Mouse (Mus musculus) ES-Bruce4 (cell line): ENCODE data around the gene Tubd1. TPM values are rescaled to one million over a fixed set of nuclear protein-coding genes. Genes with fewer than 3 reads are reported as not detected.

Source experiments
- H3K27ac ChIP-seq: 2 replicates; pipeline ENCODE4 v1.5.1; 2012; ENCODE audit warnings: low read length, inconsistent platforms; ENCODE audit not compliant: insufficient read depth
- H3K27me3 ChIP-seq: 2 replicates; pipeline ENCODE4 v1.6.1; 2012; ENCODE audit warnings: mild to moderate bottlenecking, low read length, inconsistent platforms; ENCODE audit not compliant: control insufficient read depth, poor library complexity, insufficient read depth, severe bottlenecking
- H3K36me3 ChIP-seq: 2 replicates; pipeline ENCODE4 v1.6.1; 2012; ENCODE audit warnings: inconsistent platforms, mild to moderate bottlenecking, low read length, moderate library complexity; ENCODE audit not compliant: control insufficient read depth, poor library complexity, insufficient read depth, severe bottlenecking
- H3K4me1 ChIP-seq: one replicate; pipeline ENCODE4 v1.8.1; 2011; ENCODE audit warnings: low read length; ENCODE audit not compliant: control insufficient read depth, insufficient read depth
- H3K4me3 ChIP-seq: 2 replicates; pipeline ENCODE4 v1.5.1; 2011; ENCODE audit warnings: low read depth, mild to moderate bottlenecking, low read length
- H3K9ac ChIP-seq: 2 replicates; pipeline ENCODE4 v1.6.1; 2012; ENCODE audit warnings: low read depth, mild to moderate bottlenecking, inconsistent platforms; ENCODE audit not compliant: poor library complexity, severe bottlenecking
- H3K9me3 ChIP-seq: replicated peaks from 2 replicates; pipeline ENCODE4 v1.6.1; 2012; ENCODE audit warnings: mild to moderate bottlenecking, low read length, inconsistent platforms; ENCODE audit not compliant: control insufficient read depth, poor library complexity, insufficient read depth, severe bottlenecking
- CTCF ChIP-seq: IDR thresholded peaks from one replicate; pipeline ENCODE4 v1.8.1; 2011; ENCODE audit warnings: low read depth, low read length
- EP300 ChIP-seq: IDR thresholded peaks from 2 replicates; pipeline ENCODE4 v1.6.1; 2011; ENCODE audit warnings: low read depth, low read length; ENCODE audit not compliant: insufficient read depth
- POLR2A ChIP-seq: IDR thresholded peaks from one replicate; pipeline ENCODE4 v1.8.1; 2011; ENCODE audit warnings: low read length; ENCODE audit not compliant: insufficient read depth
- polyA plus RNA-seq: library from polyadenylated mRNA; stranded (reverse); fragments of >200 nt; gene quantifications from 2 replicates; pipeline ENCODE4 v1.2.4, GENCODE M21; 2011; ENCODE audit warnings: low read depth; ENCODE audit not compliant: missing spikeins, insufficient read depth, insufficient read length

The Tubd1 gene
- polyA plus RNA-seq, 1 experiment: 9.7 TPM

- TF ChIP-seq EP300: no peak
- TF ChIP-seq CTCF: no peak
- no peak for TF ChIP-seq POLR2A
- no peak overlapping the region for H3K27ac ChIP-seq
- no peaks in the 10 kb centered on the region for H3K9me3 ChIP-seq
- peaks cover 4% of the 10 kb centered on the region; the same call in 1 of the 2 replicates for H3K36me3 ChIP-seq
- peaks cover 2% of the 10 kb centered on the region for H3K4me1 ChIP-seq
- H3K27me3 ChIP-seq: no peaks in the 10 kb centered on the region
- no peak overlapping the region for H3K4me3 ChIP-seq
- H3K9ac ChIP-seq: no peak overlapping the region
These were observed 48.7 kb downstream of the Tubd1 start for GRCm38 (mm10) chr11:86593443-86593842.

- TF ChIP-seq EP300: no peak
- no peak for TF ChIP-seq CTCF
- TF ChIP-seq POLR2A: no peak
- Histone ChIP-seq H3K27ac (no peak overlapping the region), H3K9ac (no peak overlapping the region), H3K4me1 (peaks cover 2% of the 10 kb centered on the region), H3K4me3 (no peak overlapping the region), H3K9me3 (no peaks in the 10 kb centered on the region), H3K27me3 (no peaks in the 10 kb centered on the region), H3K36me3 (peaks cover 4% of the 10 kb centered on the region; the same call in 1 of the 2 replicates)
These were observed 49.5 kb downstream of the Tubd1 start for GRCm38 (mm10) chr11:86594188-86594876.

DNA sequence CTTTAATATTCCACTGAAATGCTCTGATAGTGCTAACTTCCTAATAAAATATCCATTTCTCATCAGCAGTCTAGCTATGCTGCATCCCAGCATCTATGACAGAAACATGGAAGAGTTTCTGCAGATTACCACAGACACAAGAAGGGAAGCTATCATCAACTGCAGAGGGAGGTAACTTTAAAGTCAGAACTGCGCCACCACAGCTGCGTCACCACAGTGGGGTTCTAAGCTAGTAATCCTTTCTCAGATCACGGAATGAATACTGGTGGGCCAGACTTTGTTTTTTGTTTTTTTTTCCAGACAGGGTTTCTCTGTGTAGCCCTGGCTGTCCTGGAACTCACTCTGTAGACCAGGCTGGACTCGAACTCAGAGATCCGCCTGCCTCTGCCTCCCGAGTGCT lies 50.6 kb downstream of the Tubd1 start:
- TF ChIP-seq POLR2A (no peak), CTCF (no peak), EP300 (no peak)

DNA sequence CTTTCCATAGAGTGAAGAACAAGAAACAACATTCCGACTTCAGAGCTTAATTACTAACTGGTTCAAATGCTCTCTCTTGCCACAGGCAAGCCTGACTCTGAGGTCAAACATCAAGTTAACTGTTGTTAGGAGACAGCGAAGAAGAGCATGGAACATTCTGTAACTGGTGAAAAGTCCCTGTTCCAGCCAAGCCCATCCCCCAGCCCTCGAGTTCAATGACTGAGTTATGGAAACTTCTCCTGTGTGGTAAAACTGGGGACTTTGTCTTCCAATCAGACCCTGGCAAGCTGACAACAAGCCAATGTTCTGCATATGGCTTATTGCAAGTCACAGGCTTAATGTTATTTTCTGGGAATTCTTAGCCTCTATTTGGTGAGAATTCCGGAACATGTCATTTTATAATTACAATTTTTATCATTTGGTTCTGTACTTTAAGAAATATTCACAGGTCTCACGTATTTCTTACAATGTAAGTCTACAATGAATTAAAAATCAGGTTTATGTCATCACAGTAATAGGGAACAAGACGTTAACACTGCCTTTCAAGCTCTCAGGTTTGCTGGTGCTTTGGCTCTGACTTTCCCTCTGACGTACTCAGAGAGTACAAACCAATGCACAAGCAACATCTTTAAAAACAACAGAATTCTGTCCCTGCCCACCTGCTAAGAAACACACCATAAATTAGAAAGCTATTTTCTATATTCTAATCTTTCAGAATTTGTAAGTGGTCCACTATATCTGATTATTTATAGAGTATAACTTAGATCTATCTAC lies 51.6 kb downstream of the Tubd1 start:
- no peak overlapping the region for H3K27ac ChIP-seq
- H3K36me3 ChIP-seq: peaks cover 4% of the 10 kb centered on the region; the same call in 1 of the 2 replicates
- H3K4me1 ChIP-seq: no peaks in the 10 kb centered on the region
- no peak overlapping the region for H3K9ac ChIP-seq
- TF ChIP-seq POLR2A (no peak), CTCF (no peak), EP300 (no peak)
- no peaks in the 10 kb centered on the region for H3K9me3 ChIP-seq
- H3K27me3 ChIP-seq: no peaks in the 10 kb centered on the region
- no peak overlapping the region for H3K4me3 ChIP-seq

More for the DNA sequence above, 50.6 kb downstream of the Tubd1 start:
- peaks cover 2% of the 10 kb centered on the region for H3K4me1 ChIP-seq
- H3K36me3 ChIP-seq: peaks cover 4% of the 10 kb centered on the region; the same call in 1 of the 2 replicates
- no peak overlapping the region for H3K9ac ChIP-seq
- H3K9me3 ChIP-seq: no peaks in the 10 kb centered on the region
- no peak overlapping the region for H3K27ac ChIP-seq
- no peak overlapping the region for H3K4me3 ChIP-seq
- H3K27me3 ChIP-seq: no peaks in the 10 kb centered on the region

DNA sequence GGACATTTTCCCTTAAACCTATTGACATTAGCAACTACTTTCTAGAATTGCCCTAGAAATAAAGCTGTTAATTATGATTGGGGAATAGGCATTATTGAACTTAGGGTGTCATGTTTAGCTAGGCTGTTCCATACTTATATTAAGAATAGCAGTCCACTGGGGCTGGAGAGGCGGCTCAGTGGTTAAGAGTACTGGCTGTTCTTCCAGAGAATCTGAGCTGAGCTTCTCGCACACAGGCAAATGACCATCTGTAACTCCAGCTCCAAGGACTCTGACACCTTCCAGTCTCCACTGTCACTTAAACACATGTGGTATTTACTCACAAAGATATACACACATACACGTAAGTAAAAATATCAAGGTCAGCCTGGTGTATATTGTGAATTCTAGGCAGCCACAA lies 52.2 kb downstream of the Tubd1 start:
- Histone ChIP-seq H3K9me3 (no peaks in the 10 kb centered on the region), H3K27me3 (no peaks in the 10 kb centered on the region), H3K4me3 (no peak overlapping the region), H3K4me1 (no peaks in the 10 kb centered on the region), H3K27ac (no peak overlapping the region), H3K9ac (no peak overlapping the region), H3K36me3 (peaks cover 4% of the 10 kb centered on the region; the same call in 1 of the 2 replicates)
- no peak for TF ChIP-seq POLR2A
- TF ChIP-seq EP300: no peak
- no peak for TF ChIP-seq CTCF

- Histone ChIP-seq H3K36me3 (peaks cover 4% of the 10 kb centered on the region; the same call in 1 of the 2 replicates), H3K9ac (no peak overlapping the region), H3K9me3 (no peaks in the 10 kb centered on the region), H3K4me3 (no peak overlapping the region), H3K27ac (no peak overlapping the region), H3K27me3 (no peaks in the 10 kb centered on the region), H3K4me1 (no peaks in the 10 kb centered on the region)
- TF ChIP-seq POLR2A (no peak), EP300 (no peak), CTCF (no peak)
These were observed 53.4 kb downstream of the Tubd1 start for GRCm38 (mm10) chr11:86598154-86598553.
